ENCODE assay signal across 15 mouse cellular contexts in genomic region chr6:30236564-30236963, GRCm38 (mm10).
DNase-seq lines count a peak whose midpoint lies in the region; ATAC-seq and TF ChIP-seq lines count a peak whose summit lies in the region.
"Had no signal": no experiment of that assay in that cellular context is flagged by ENCODE, and none has a peak within 500 bp of the region (broad histone marks: within the 10 kb centered on the region; RNA-seq: fewer than 3 reads in every experiment).

No protein-coding gene starts in this region.

- no peak overlapping the region for H3K4me2 ChIP-seq in liver, postnatal 0 days (ENCODE audit: low read depth, low read length)
- H3K4me2 ChIP-seq in liver, embryonic 15.5 days: no peak overlapping the region
- H3K4me2 ChIP-seq: neural tube, embryonic 15.5 days had no signal

- H3K4me3 ChIP-seq in liver, postnatal 0 days (ENCODE audit: low read depth, low read length): no peak overlapping the region
- H3K4me3 ChIP-seq in liver, embryonic 15.5 days (replicated peaks): no peak overlapping the region
- H3K4me3 ChIP-seq: heart, adult 2 months; hindbrain, embryonic 10.5 days; neural tube, embryonic 15.5 days had no signal

- H3K9me3 ChIP-seq in liver, postnatal 0 days (ENCODE audit: low read length): no peaks in the 10 kb centered on the region
- no peaks in the 10 kb centered on the region for H3K9me3 ChIP-seq in liver, embryonic 15.5 days (replicated peaks)
- H3K9me3 ChIP-seq: G1E; hindbrain, embryonic 10.5 days; neural tube, embryonic 15.5 days had no signal

- no peaks in the 10 kb centered on the region for H3K27me3 ChIP-seq in liver, postnatal 0 days (ENCODE audit: insufficient read depth, low read length)
- H3K27me3 ChIP-seq in liver, embryonic 15.5 days: no peaks in the 10 kb centered on the region
- H3K27me3 ChIP-seq: neural tube, embryonic 15.5 days had no signal

- no peak for TF ChIP-seq CTCF in liver, postnatal 0 days (IDR thresholded peaks at IDR 0.05; ENCODE audit: low read depth)

- peak; percentile 43 for DNase-seq in adrenal gland, adult 8-10 months
- DNase-seq in adrenal gland, adult 18-20 months (ENCODE audit: low spot score in 2 of 2): no peak
- peak; percentile 29 for DNase-seq in liver
- no peak for DNase-seq in liver, postnatal 0 days
- DNase-seq in adrenal gland, postnatal 10 days: peak; percentile 26
- DNase-seq in urinary bladder, postnatal 10 days (ENCODE audit: low spot score): no peak
- DNase-seq: heart, adult 2 months; kidney, adult 11 months; midbrain, embryonic 14.5 days; spleen, adult 18-20 months had no signal

- TF ChIP-seq EP300 in liver, postnatal 0 days (IDR thresholded peaks at IDR 0.05; ENCODE audit: low read depth): no peak

- H3K36me3 ChIP-seq in liver, postnatal 0 days (replicated peaks; ENCODE audit: insufficient read depth, low read length): peaks cover 36% of the 10 kb centered on the region
- H3K36me3 ChIP-seq in liver, embryonic 15.5 days (replicated peaks): peaks cover 32% of the 10 kb centered on the region

- H3K9ac ChIP-seq in liver, postnatal 0 days (replicated peaks): no peak overlapping the region
- no peak overlapping the region for H3K9ac ChIP-seq in liver, embryonic 15.5 days
- H3K9ac ChIP-seq: neural tube, embryonic 15.5 days had no signal

- ATAC-seq in liver, postnatal 0 days: no peak
- peak; percentile 42; the same call in 1 of the 2 replicates for ATAC-seq in liver, embryonic 15.5 days (ENCODE audit: insufficient read depth)
- ATAC-seq in monocyte, adult 5-6 weeks (replicated peaks; ENCODE audit: insufficient number of reproducible peaks, low FRiP score, low TSS enrichment, poor library complexity, severe bottlenecking): no peak

- WGBS in liver, postnatal 0 days (ENCODE audit: insufficient replicate concordance): 66% methylated on average over 1 of the region's 1 CpGs
- 43% methylated on average over 1 of the region's 1 CpGs for WGBS in liver, embryonic 15.5 days (ENCODE audit: insufficient replicate concordance)

- no peak overlapping the region for H3K27ac ChIP-seq in liver, postnatal 0 days (ENCODE audit: low read depth)
- no peak overlapping the region for H3K27ac ChIP-seq in liver, embryonic 15.5 days (replicated peaks)
- H3K27ac ChIP-seq: heart, adult 2 months; hindbrain, embryonic 10.5 days; neural tube, embryonic 15.5 days had no signal

- H3K4me1 ChIP-seq in liver, postnatal 0 days (ENCODE audit: insufficient read depth): peaks cover 3% of the 10 kb centered on the region
- H3K4me1 ChIP-seq in liver, embryonic 15.5 days (replicated peaks): peaks cover 6% of the 10 kb centered on the region
- H3K4me1 ChIP-seq: hindbrain, embryonic 10.5 days; neural tube, embryonic 15.5 days had no signal

Comparison
In these comparisons a context has a peak if more than half of its experiments do, and no peak if none do; other contexts are left out.
1. DNase-seq: peak in adrenal gland, adult 8-10 months (single experiment), liver (single experiment) and adrenal gland, postnatal 10 days (single experiment); none in adrenal gland, adult 18-20 months (0 of 2), liver, postnatal 0 days (single experiment) and urinary bladder, postnatal 10 days (single experiment).